Mouse (Mus musculus) cerebral cortex, adult 2 months (tissue): Measurements from ENCODE around the gene Tcap.

Experiments
- WGBS: fragments of 180-500 bp; shearing (Covaris S2); methylation state at CpG from one replicate; pipeline ENCODE4 v1.1.7; 2018; 5-methylcytosine and 5-hydroxymethylcytosine counted together

Gene Tcap

GRCm38 (mm10) chr11:98381651-98382050 lies 2.0 kb upstream of the Tcap start:
- 88% methylated on average over 2 of the region's 2 CpGs for WGBS

GRCm38 (mm10) chr11:98382405-98382804 lies 1.2 kb upstream of the Tcap start:
- 73% methylated on average over 2 of the region's 2 CpGs for WGBS

DNA sequence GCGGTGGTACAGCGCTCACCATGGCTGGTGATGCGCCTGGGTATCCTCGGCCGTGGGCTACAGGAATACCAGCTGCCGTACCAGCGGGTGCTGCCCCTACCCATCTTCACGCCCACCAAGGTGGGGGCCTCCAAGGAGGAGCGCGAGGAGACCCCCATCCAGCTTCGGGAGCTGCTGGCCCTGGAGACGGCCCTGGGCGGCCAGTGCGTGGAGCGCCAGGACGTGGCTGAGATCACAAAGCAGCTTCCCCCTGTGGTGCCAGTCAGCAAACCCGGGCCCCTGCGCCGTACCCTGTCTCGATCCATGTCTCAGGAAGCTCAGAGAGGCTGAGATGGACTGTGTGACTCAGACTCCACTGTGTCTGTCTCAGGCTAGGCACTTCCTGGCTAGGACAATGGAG lies 605 bp downstream of the Tcap start:
- WGBS: 78% methylated on average over 20 of the region's 20 CpGs

DNA sequence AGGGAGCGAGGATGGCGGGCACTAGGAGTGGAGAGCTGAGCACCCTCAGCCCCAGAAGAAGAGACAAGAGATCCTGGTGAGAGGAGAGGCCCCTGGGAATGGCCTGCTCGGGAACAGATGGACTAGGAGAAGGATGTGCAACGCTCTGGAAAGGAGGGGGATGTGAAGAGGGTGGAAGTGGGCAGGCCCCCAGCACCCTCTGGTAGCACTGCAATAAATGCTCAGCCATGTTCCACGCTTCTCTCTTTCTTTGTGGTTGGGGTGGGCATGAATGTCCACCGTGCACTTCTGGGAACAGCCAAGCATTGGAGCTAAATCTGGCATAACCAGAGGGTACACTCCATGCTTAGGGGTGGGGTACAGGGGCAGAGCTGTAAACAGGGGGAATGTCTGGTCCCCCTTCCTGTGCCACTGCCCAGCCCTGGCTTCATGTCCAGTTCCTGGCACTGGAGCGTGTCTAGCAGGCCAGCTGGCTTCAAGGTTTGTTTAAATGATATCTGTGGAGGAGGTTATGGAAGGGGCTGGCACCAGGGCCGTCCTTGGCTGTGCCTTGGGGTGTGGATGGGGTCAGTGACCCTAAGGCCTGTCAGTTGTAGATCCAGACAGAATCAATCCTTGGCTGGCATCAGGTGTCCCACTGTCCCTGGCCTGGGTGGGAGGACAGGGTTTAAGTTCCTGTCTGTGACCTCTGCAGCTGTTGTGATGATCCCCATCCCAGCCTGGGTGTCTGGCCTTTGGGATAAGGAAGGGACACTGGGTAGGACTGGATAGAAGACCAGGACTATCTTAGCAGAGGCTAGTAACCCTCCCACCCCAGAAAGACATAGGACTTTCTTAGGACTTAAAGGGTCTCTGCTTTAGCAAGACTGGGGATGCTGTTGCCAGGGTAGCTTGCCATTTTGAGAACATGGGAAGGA lies 1.4 kb downstream of the Tcap start:
- 50% methylated on average over 8 of the region's 8 CpGs for WGBS

- 63% methylated on average over 23 of the region's 25 CpGs for WGBS
Measured at GRCm38 (mm10) chr11:98385638-98386585, 2.3 kb downstream of the Tcap start, which contains the start of gene Pnmt. TSS of gene Pnmt (plus strand) at chr11:98386450.

GRCm38 (mm10) chr11:98386596-98386995 lies 3.0 kb downstream of the Tcap start:
- 40% methylated on average over 24 of the region's 24 CpGs for WGBS

GRCm38 (mm10) chr11:98387056-98387577 lies 3.5 kb downstream of the Tcap start:
- 67% methylated on average over 14 of the region's 14 CpGs for WGBS

GRCm38 (mm10) chr11:98388282-98388681 lies 4.7 kb downstream of the Tcap start:
- WGBS: 69% methylated on average over 10 of the region's 10 CpGs

- 26% methylated on average over 9 of the region's 9 CpGs for WGBS
Measured at GRCm38 (mm10) chr11:98389221-98389780, 5.7 kb downstream of the Tcap start.

- WGBS: 65% methylated on average over 12 of the region's 12 CpGs
Measured at GRCm38 (mm10) chr11:98390141-98390540, 6.5 kb downstream of the Tcap start.

- 41% methylated on average over 8 of the region's 8 CpGs for WGBS
Measured at GRCm38 (mm10) chr11:98392034-98392433, 8.4 kb downstream of the Tcap start.

DNA sequence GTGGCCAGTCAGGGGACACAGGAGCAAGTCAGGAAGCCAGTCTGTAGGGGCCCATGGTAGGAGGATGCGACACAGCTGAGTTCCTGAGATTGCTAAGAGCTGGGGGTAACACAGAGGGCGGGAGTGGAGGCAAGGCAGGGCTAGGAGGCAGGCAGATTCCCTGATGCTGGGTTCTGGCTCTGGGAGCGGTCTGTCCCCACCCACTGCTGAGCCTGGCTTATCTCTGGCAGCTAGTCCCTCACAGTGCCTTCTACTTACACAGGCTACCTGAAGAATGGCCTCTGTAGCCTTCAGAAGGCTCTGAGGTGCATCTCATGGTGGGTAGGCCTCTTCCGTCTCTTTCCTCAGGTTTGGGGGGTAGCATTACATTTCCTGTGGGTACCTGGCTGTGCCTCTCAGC lies 9.0 kb downstream of the Tcap start:
- 83% methylated on average over 4 of the region's 4 CpGs for WGBS

DNA sequence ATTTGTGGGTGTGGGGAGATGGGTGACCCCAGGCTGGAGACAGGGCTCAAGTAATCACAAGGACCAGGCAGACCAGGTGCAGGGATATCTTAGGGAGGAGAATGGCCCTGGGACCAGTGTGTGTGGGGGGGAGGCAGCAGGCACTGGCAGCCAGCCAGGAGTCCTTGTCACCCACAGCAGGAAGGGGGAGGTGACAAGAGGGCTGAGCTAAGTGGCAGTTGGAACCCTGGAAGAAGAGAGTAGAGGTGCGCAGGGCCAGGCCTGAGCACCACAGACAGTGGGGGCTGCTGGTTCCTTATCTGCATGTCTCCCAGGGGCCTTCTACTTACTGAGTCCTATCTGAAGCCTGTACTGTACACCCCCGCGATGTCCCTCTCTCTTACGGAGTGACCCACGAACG lies 9.7 kb downstream of the Tcap start:
- 74% methylated on average over 6 of the region's 6 CpGs for WGBS

GRCm38 (mm10) chr11:98394301-98394700 lies 10.7 kb downstream of the Tcap start:
- WGBS: 40% methylated on average over 6 of the region's 6 CpGs

DNA sequence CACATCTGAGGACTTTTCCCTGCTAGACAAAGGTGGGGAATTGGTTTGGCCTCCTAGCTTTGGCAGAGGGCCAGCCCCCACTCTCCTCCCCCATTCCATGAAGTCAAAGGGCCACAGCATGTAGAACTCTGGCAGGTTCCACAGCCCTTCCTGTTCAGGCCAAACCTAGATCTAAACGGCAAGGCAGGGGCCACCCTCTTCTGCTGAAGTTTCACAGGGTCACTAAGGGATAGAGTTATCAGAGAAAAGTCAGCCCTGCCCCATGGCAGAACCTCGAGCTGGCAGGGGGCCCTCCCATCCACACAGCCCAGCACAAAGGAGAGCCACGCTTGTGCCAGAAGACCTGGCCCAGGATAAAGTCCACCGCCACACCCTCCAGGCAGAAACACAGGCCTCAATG lies 11.4 kb downstream of the Tcap start:
- WGBS: 51% methylated on average over 4 of the region's 4 CpGs

GRCm38 (mm10) chr11:98397946-98398345 lies 14.3 kb downstream of the Tcap start:
- 90% methylated on average over 7 of the region's 7 CpGs for WGBS

GRCm38 (mm10) chr11:98400161-98400726 lies 16.6 kb downstream of the Tcap start, which contains the start of gene Pgap3:
TSS of gene Pgap3 (minus strand) at chr11:98400490.
- WGBS: under 1% methylated on average over 40 of the region's 40 CpGs

DNA sequence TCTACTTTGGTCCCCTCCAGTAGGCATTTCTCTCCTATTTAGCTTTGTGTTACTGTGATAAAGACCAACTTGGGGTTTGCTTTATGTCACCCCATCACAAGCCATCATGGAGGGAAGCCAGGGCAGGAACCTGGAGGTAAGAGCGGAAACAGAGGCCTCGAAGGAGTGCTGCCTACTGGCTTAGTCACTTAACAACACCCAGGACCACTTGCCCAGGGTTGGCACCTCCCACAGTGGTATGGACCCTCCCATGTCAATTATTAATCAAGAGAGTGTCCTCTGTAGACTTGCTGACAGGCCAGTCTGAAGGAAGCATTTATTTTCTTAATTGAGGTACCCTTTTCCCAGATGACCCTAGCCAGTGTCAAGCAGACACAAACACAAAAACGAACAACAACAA lies 17.2 kb downstream of the Tcap start:
- 59% methylated on average over 3 of the region's 3 CpGs for WGBS

GRCm38 (mm10) chr11:98406621-98407020 lies 23.0 kb downstream of the Tcap start:
- WGBS: 71% methylated on average over 6 of the region's 6 CpGs

- WGBS: 78% methylated on average over 8 of the region's 8 CpGs
Measured at GRCm38 (mm10) chr11:98408872-98409271, 25.3 kb downstream of the Tcap start.

DNA sequence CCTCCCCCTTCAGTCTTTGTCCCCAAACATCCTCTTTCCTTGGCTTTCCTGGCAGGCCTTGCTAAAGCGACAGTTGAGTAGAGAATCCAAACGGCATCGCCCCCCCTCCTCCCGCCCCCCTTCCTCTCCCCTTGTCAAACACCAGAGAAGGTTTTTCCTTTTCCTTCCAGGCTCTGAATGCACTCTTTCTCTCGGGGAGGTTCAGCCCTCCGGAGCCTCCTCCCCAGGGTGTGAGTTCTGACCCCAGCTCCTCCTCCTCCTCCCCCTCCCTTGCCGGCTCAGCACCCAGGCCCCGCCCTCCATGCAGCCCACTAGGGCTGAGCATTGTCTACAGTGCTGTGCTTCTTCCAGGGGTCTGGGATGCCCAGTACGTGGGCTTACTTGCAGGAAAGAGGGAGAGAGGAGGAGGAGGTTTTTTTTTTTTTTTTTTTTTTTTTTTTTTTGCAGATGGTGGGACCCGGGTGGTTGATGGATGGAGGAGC lies 25.8 kb downstream of the Tcap start:
- 12% methylated on average over 9 of the region's 10 CpGs for WGBS
